Mouse (Mus musculus) thymus, adult 2 months (tissue): ENCODE measurements around the gene Serpina10.

ENCODE experiments used
- CTCF ChIP-seq: fragments of 200-500 bp; IDR thresholded peaks from 2 replicates; pipeline ENCODE4 v1.5.1; 2012; ENCODE audit warnings: mild to moderate bottlenecking, control low read depth, low read length, moderate library complexity, borderline replicate concordance; ENCODE audit not compliant: control insufficient read depth, poor library complexity, insufficient read depth; ENCODE audit errors: extremely low read depth
- POLR2A ChIP-seq: fragments of 200-500 bp; IDR thresholded peaks from 2 replicates; pipeline ENCODE4 v1.6.1; 2012; ENCODE audit warnings: mild to moderate bottlenecking, low read length, control low read depth, moderate library complexity; ENCODE audit not compliant: control insufficient read depth, poor library complexity, insufficient read depth; ENCODE audit errors: extremely low read depth

- TF ChIP-seq CTCF (no peak), POLR2A (no peak)
These were observed 40.2 kb upstream of the Serpina10 start for GRCm38 (mm10) chr12:103671483-103671882.
